Mouse (Mus musculus) neural tube, embryonic 10.5 days (tissue): ENCODE results near the gene Stpg3.

Experiments used
- DNase-seq: peaks from one replicate; pipeline ENCODE4 v3.0.0-alpha.2; 2017; ENCODE audit warnings: low spot score; ENCODE audit errors: extremely low spot score

The Stpg3 gene

GRCm38 (mm10) chr2:25236614-25237013 lies 22.2 kb upstream of the Stpg3 start, which contains the start of gene Rnf224:
Rnf224 (minus strand) TSS chr2:25236787.
- DNase-seq: no peak

- DNase-seq: no peak
These were observed 20.2 kb upstream of the Stpg3 start for GRCm38 (mm10) chr2:25234551-25235220.

- DNase-seq: no peak
These were observed 19.6 kb upstream of the Stpg3 start, which contains the start of gene Slc34a3 for GRCm38 (mm10) chr2:25234050-25234449. Slc34a3 (minus strand) TSS chr2:25234364.

GRCm38 (mm10) chr2:25233421-25233820 lies 19.0 kb upstream of the Stpg3 start:
- DNase-seq: no peak

- no peak for DNase-seq
These were observed 16.6 kb upstream of the Stpg3 start for GRCm38 (mm10) chr2:25231038-25231437.

GRCm38 (mm10) chr2:25230581-25230980 lies 16.1 kb upstream of the Stpg3 start:
- no peak for DNase-seq

GRCm38 (mm10) chr2:25229582-25229981 lies 15.1 kb upstream of the Stpg3 start:
- no peak for DNase-seq

- no peak for DNase-seq
These were observed 14.6 kb upstream of the Stpg3 start for GRCm38 (mm10) chr2:25228995-25229530.

GRCm38 (mm10) chr2:25228431-25228889 lies 14.0 kb upstream of the Stpg3 start:
- DNase-seq: peak; percentile 81

GRCm38 (mm10) chr2:25227406-25227805 lies 13.0 kb upstream of the Stpg3 start:
- no peak for DNase-seq

GRCm38 (mm10) chr2:25226864-25227263 lies 12.4 kb upstream of the Stpg3 start:
- DNase-seq: no peak

- no peak for DNase-seq
These were observed 11.5 kb upstream of the Stpg3 start for GRCm38 (mm10) chr2:25225811-25226379.

GRCm38 (mm10) chr2:25224766-25225752 lies 10.6 kb upstream of the Stpg3 start:
- peak; percentile 96 for DNase-seq

- no peak for DNase-seq
These were observed 10.0 kb upstream of the Stpg3 start, which contains the start of gene Tubb4b for GRCm38 (mm10) chr2:25224492-25224765. Tubb4b (minus strand) TSS chr2:25224702.

GRCm38 (mm10) chr2:25223681-25224491 lies 9.4 kb upstream of the Stpg3 start:
- DNase-seq: no peak

- DNase-seq: no peak
These were observed 6.9 kb upstream of the Stpg3 start for GRCm38 (mm10) chr2:25221331-25221772.

GRCm38 (mm10) chr2:25218445-25218844 lies 4.0 kb upstream of the Stpg3 start, which contains the start of gene Fam166a:
Fam166a (plus strand) TSS chr2:25218745.
- no peak for DNase-seq

- no peak for DNase-seq
These were observed 3.2 kb upstream of the Stpg3 start for GRCm38 (mm10) chr2:25217666-25218065.

- no peak for DNase-seq
These were observed 1.1 kb downstream of the Stpg3 start for GRCm38 (mm10) chr2:25213266-25213865.

- DNase-seq: peak; percentile 96
These were observed 3.2 kb downstream of the Stpg3 start, which contains the start of gene Nelfb for GRCm38 (mm10) chr2:25211121-25211670. Nelfb (minus strand) TSS chr2:25211489.
